Mouse (Mus musculus) hindbrain, embryonic 14.5 days (tissue): ENCODE measurements around the gene Tmem206. TPM values are rescaled to one million over a fixed set of nuclear protein-coding genes. Genes with fewer than 3 reads are reported as not detected.

Experiments
- ATAC-seq: fragments of 200-750 bp; cut with Nextera tagmentation; 2 replicates; pipeline ENCODE4 v1.8.0; 2017; ENCODE audit warnings: moderate number of reproducible peaks, mild to moderate bottlenecking, moderate TSS enrichment, moderate library complexity; ENCODE audit not compliant: low FRiP score
- DNase-seq: peaks from one replicate; pipeline ENCODE4 v3.0.0-alpha.2; 2015; ENCODE audit warnings: low spot score
- H3K27ac ChIP-seq: fragments of 300-500 bp; sonication (generic); 2 replicates; pipeline ENCODE4 v1.5.1; 2014; ENCODE audit warnings: mild to moderate bottlenecking, moderate library complexity
- H3K27me3 ChIP-seq: fragments of 300-500 bp; sonication (generic); 2 replicates; pipeline ENCODE4 v1.6.1; 2014; ENCODE audit warnings: mild to moderate bottlenecking, low read length, mixed read lengths; ENCODE audit not compliant: control insufficient read depth, insufficient read depth
- H3K36me3 ChIP-seq: fragments of 300-500 bp; sonication (generic); replicated peaks from 2 replicates; pipeline ENCODE4 v1.6.1; 2014; ENCODE audit not compliant: control insufficient read depth, insufficient read depth
- H3K4me1 ChIP-seq: fragments of 300-500 bp; sonication (generic); replicated peaks from 2 replicates; pipeline ENCODE4 v1.6.1; 2014; ENCODE audit warnings: antibody characterized with exemption, low read length, mixed read lengths; ENCODE audit not compliant: control insufficient read depth, insufficient read depth
- H3K4me2 ChIP-seq: fragments of 300-500 bp; sonication (generic); replicated peaks from 2 replicates; pipeline ENCODE4 v1.6.1; 2014; ENCODE audit warnings: mild to moderate bottlenecking, moderate library complexity
- H3K4me3 ChIP-seq: fragments of 300-500 bp; sonication (generic); replicated peaks from 2 replicates; pipeline ENCODE4 v1.5.1; 2014; ENCODE audit warnings: mild to moderate bottlenecking, low read length
- H3K9ac ChIP-seq: fragments of 300-500 bp; sonication (generic); 2 replicates; pipeline ENCODE4 v1.6.1; 2014
- H3K9me3 ChIP-seq: fragments of 300-500 bp; sonication (generic); 2 replicates; pipeline ENCODE4 v1.6.1; 2016; ENCODE audit warnings: low read length; ENCODE audit not compliant: control insufficient read depth
- WGBS: fragments of 180-500 bp; shearing (Covaris S2); extraction: QIAGEN DNeasy Blood & Tissue Kit; methylation state at CpG from one replicate; pipeline ENCODE4 v1.1.7; 2014; 5-methylcytosine and 5-hydroxymethylcytosine counted together
- polyA plus RNA-seq: library from polyadenylated mRNA; unstranded; fragments of >200 nt; fragmentation: Nextera tagmentation; extraction: Ambion mirVana; gene quantifications from 2 replicates; pipeline ENCODE4 v1.2.1, GENCODE M21; 2014

Gene Tmem206
- polyA plus RNA-seq, 1 experiment from 2014 or later: 35.9 TPM

- no peaks in the 10 kb centered on the region for H3K36me3 ChIP-seq
- WGBS: under 1% methylated on average over 67 of the region's 82 CpGs
These were observed 71.5 kb downstream of the Tmem206 start for GRCm38 (mm10) chr1:191396897-191397849.

More at GRCm38 (mm10) chr1:191396897-191397849, 71.5 kb downstream of the Tmem206 start:
- Histone ChIP-seq H3K27me3 (no peaks in the 10 kb centered on the region), H3K4me3 (peak overlapping the region; percentile 59), H3K9ac (peak overlapping the region; percentile 66), H3K9me3 (no peaks in the 10 kb centered on the region), H3K4me1 (peaks cover 5% of the 10 kb centered on the region; the same call in 1 of the 2 replicates), H3K27ac (peak overlapping the region; percentile 94), H3K4me2 (peak overlapping the region; percentile 65)
- ATAC-seq: peak; percentile 99
- DNase-seq: peak; percentile 99

Other genes with a start within 250 kb of the Tmem206 start
- 1.5 and 2.2 TPM in 2 replicates for gene Batf3, start 228.1 kb upstream of the Tmem206 start, polyA plus RNA-seq
- not detected in 2 replicates for gene Fam71a, start 161.1 kb upstream of the Tmem206 start, polyA plus RNA-seq
- gene Atf3, start 107.9 kb upstream of the Tmem206 start, polyA plus RNA-seq: 1.4 and 1.8 TPM in 2 replicates
- gene Nenf, start 7.7 kb upstream of the Tmem206 start, polyA plus RNA-seq: 161 and 166 TPM in 2 replicates
- 12.6 and 14.4 TPM in 2 replicates for gene Ppp2r5a, start 77.4 kb downstream of the Tmem206 start, polyA plus RNA-seq
- 7.7 and 7.8 TPM in 2 replicates for gene Dtl, start 249.6 kb downstream of the Tmem206 start, polyA plus RNA-seq
- gene Ints7, start 249.7 kb downstream of the Tmem206 start, polyA plus RNA-seq: 28.7 and 34.7 TPM in 2 replicates